Mouse (Mus musculus) thymus, adult 2 months (tissue): ENCODE measurements around the gene Macrod2.

Source experiments
- CTCF ChIP-seq: fragments of 200-500 bp; IDR thresholded peaks from 2 replicates; pipeline ENCODE4 v1.5.1; 2012; ENCODE audit warnings: mild to moderate bottlenecking, control low read depth, low read length, moderate library complexity, borderline replicate concordance; ENCODE audit not compliant: control insufficient read depth, poor library complexity, insufficient read depth; ENCODE audit errors: extremely low read depth
- POLR2A ChIP-seq: fragments of 200-500 bp; IDR thresholded peaks from 2 replicates; pipeline ENCODE4 v1.6.1; 2012; ENCODE audit warnings: mild to moderate bottlenecking, low read length, control low read depth, moderate library complexity; ENCODE audit not compliant: control insufficient read depth, poor library complexity, insufficient read depth; ENCODE audit errors: extremely low read depth

DNA sequence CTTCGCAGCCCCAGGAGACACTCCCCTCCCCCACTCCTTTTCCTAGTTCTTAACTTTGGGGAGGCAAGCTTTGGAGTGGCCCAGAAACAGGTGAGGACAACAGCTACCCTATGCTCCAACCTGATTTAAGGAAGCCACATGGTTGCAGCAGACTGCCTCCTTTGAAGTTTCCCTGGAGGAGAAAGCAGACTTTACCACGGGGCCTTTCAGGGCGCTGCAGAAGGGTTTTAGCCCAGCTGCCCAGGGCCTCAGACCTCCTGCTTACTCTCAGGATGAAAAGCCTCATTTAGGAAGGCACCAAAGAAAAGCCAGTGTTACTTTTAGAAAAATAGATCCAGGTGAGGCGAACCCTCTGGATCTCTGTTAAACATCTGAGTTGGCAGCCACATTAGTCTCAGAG is 1333.9 kb downstream of the Macrod2 start:
- TF ChIP-seq CTCF (no peak), POLR2A (no peak)
